Mouse (Mus musculus) testis, adult 2 months (tissue): ENCODE results near the gene Apol7e. TPM values are rescaled to one million over a fixed set of nuclear protein-coding genes. Genes with fewer than 3 reads are reported as not detected.
"Not testable (repeated sequence)": the region's sequence is repeated elsewhere in the genome, so short reads cannot be mapped to it uniquely, and the experiment has no call there.

ENCODE experiments used
- H3K27ac ChIP-seq: fragments of 200-500 bp; 2 replicates; pipeline ENCODE4 v1.5.1; 2012; ENCODE audit warnings: low read depth, low read length; ENCODE audit not compliant: control insufficient read depth, insufficient read depth
- H3K27me3 ChIP-seq: fragments of 200-500 bp; 2 replicates; pipeline ENCODE4 v1.6.1; 2012; ENCODE audit warnings: mild to moderate bottlenecking, low read length, moderate library complexity; ENCODE audit not compliant: control insufficient read depth, insufficient read depth
- H3K36me3 ChIP-seq: fragments of 200-500 bp; 2 replicates; pipeline ENCODE4 v1.6.1; 2012; ENCODE audit warnings: mild to moderate bottlenecking, low read length; ENCODE audit not compliant: control insufficient read depth, insufficient read depth
- H3K4me1 ChIP-seq: fragments of 200-500 bp; 2 replicates; pipeline ENCODE4 v1.6.1; 2012; ENCODE audit warnings: low read length; ENCODE audit not compliant: control insufficient read depth, insufficient read depth
- H3K4me3 ChIP-seq: fragments of 200-500 bp; 2 replicates; pipeline ENCODE4 v1.5.1; 2012; ENCODE audit warnings: low read depth, mild to moderate bottlenecking, low read length, moderate library complexity, mixed read lengths; ENCODE audit not compliant: control insufficient read depth
- CTCF ChIP-seq: fragments of 200-500 bp; IDR thresholded peaks from 2 replicates; pipeline ENCODE4 v1.5.1; 2012; ENCODE audit warnings: low read depth, mild to moderate bottlenecking, inconsistent platforms, low read length, moderate library complexity; ENCODE audit not compliant: control insufficient read depth, insufficient read depth, insufficient replicate concordance
- polyA plus RNA-seq: library from polyadenylated mRNA; depleted of rRNA; stranded (reverse); fragments of >200 nt; gene quantifications from 2 replicates; pipeline ENCODE4 v1.2.3, GENCODE M21; 2012; rRNA removed

The Apol7e gene
- polyA plus RNA-seq, result not detected in 2 replicates

- not testable (repeated sequence) for H3K36me3 ChIP-seq, H3K4me3 ChIP-seq, H3K4me1 ChIP-seq, H3K27ac ChIP-seq, H3K27me3 ChIP-seq
These were observed at the start of gene Apol7e for GRCm38 (mm10) chr15:77698656-77699055. Gene Apol7e (plus strand): TSS chr15:77698857.

- not testable (repeated sequence) for H3K4me1 ChIP-seq, H3K36me3 ChIP-seq, H3K27ac ChIP-seq, H3K27me3 ChIP-seq, H3K4me3 ChIP-seq
These were observed 47.5 kb upstream of the Apol7e start for GRCm38 (mm10) chr15:77651143-77651542.

DNA sequence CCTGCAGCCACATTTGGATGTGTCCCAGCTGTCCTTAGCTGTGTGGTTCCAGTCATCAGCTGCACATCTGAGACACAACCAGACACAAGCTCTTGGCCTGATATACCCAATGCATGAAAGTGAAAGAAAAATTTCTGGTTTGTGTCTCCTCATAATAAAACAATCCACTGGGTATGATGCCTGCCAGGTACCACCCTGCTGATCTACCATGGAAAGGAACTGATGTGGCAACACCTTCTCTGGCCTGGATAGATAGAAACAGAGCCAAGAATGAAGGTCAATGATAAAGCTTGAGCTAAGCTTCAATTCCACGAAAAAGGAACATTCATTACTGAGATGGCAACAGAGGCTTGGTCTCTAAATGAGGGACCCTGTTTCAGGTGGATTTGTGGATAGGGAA is 38.9 kb upstream of the Apol7e start:
- H3K4me3 ChIP-seq, H3K27me3 ChIP-seq, H3K27ac ChIP-seq, H3K4me1 ChIP-seq, H3K36me3 ChIP-seq: not testable (repeated sequence)

DNA sequence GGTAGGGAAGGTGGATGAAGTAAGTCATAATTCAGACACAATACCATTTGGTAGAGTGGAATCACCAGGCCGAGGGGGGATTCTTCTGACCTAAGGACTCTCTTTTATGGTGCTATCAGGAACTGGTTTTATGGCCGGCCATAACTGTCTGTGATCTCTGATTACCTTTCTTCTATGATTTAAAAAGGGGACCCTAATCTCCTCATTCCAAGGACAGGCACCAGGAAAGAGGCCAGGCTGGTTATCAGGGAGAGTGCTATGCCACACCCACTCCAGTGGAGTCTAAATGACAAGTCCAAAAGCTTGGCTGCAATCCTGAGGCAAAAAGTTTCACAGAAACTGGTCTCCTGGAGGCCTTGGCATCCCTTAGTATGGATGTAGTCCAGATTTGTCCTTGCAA is 36.8 kb upstream of the Apol7e start:
- not testable (repeated sequence) for H3K36me3 ChIP-seq, H3K27me3 ChIP-seq, H3K4me3 ChIP-seq, H3K27ac ChIP-seq, H3K4me1 ChIP-seq

DNA sequence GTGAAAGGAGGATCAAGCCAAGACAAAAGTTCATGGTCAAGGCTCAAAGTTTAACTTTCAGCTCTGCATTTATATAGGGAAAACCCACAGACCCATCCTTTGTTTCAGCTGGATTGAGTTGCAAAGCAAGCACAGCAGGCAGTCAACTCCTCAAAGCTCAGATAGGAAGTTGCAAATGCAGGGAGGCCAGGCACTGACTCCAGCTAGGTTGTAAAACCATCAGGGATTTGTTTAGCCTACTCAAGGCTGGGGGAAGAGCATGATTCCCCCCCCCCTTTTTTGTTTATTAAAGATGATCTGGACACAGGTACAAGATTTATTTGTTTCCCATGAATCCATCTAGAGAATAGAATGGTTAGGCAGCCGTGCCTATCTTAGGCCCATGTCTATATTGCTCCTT is 24.6 kb upstream of the Apol7e start:
- not testable (repeated sequence) for H3K4me1 ChIP-seq, H3K27ac ChIP-seq, H3K4me3 ChIP-seq, H3K36me3 ChIP-seq, H3K27me3 ChIP-seq

- H3K27me3 ChIP-seq, H3K36me3 ChIP-seq, H3K4me3 ChIP-seq, H3K27ac ChIP-seq, H3K4me1 ChIP-seq: not testable (repeated sequence)
- TF ChIP-seq CTCF, result peak; percentile 32; the same call in 1 of the 2 replicates
These were observed 14.7 kb upstream of the Apol7e start for GRCm38 (mm10) chr15:77683944-77684343.

GRCm38 (mm10) chr15:77691532-77692311 is 6.9 kb upstream of the Apol7e start:
- H3K4me1 ChIP-seq, H3K27me3 ChIP-seq, H3K27ac ChIP-seq, H3K4me3 ChIP-seq, H3K36me3 ChIP-seq: not testable (repeated sequence)

DNA sequence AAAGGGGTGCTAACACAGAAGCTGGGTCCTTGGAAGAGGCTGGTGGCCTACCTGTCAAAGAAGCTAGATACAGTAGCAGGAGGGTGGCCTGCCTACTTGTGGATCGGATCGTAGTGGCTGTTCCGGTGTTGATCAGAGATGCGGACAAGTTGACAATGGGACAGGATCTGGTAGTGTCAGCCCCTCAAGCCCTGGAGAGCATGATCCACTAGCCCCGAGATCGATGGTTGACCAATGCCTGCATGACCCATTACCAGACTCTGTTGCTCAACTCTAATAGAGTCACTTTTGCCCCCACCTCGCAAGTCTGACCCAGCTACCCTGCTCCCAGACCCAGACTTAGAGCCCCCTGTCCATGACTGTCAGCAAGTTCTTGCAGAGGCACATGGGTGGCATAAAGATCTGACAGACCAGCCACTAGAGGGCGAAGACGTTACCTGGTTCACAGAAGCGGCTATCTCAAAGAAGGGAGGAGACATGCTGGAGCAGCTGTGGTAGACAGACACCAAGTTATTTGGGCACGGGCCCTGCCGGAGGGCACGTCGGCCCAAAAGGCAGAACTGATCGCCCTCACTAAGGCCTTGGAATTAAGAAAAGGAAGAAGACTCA is 3.9 kb upstream of the Apol7e start:
- H3K4me1 ChIP-seq, H3K36me3 ChIP-seq, H3K4me3 ChIP-seq, H3K27ac ChIP-seq, H3K27me3 ChIP-seq: not testable (repeated sequence)
- peak; percentile 8; the same call in 1 of the 2 replicates for TF ChIP-seq CTCF

DNA sequence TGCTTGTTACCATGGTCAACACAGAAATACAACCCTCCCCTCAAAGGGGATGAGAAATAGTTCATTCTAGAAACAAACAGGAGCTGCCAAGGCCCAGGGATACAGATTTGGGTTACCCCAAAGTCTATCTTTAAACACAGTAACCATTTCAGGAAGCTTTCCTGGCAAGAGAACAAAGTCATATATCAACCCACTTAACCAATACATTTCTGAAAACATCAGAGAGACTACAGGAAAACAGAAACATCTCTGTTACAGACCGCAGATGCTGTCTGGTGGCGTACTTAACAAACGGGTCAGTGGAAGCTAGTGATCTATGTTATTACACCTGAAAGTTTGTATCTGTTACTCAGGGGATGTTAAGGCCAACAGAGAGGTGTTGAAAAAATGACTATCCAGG is 6.6 kb downstream of the Apol7e start:
- H3K27me3 ChIP-seq, H3K27ac ChIP-seq, H3K36me3 ChIP-seq, H3K4me1 ChIP-seq, H3K4me3 ChIP-seq: not testable (repeated sequence)

DNA sequence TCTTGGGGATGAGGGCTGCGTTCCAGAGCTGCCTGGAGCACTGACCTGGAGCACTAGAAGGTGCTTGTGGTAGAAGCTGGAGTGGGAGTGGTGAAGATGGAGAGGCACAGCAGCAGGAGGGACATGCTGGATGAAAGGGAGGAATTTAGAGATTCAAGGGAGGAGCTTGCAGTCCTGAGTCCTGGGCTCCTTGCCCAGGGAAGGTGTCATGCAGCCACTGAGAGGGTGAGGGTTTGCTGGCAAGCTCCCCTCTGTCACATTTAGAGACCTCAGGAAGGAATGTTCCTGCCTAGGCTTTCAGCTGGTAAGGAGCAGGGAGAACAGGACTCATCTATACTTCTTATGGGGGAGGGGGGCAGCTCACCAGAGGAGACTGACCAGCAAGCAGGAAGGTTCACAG is 10.3 kb downstream of the Apol7e start:
- not testable (repeated sequence) for H3K27me3 ChIP-seq, H3K4me3 ChIP-seq, H3K27ac ChIP-seq, H3K36me3 ChIP-seq, H3K4me1 ChIP-seq

DNA sequence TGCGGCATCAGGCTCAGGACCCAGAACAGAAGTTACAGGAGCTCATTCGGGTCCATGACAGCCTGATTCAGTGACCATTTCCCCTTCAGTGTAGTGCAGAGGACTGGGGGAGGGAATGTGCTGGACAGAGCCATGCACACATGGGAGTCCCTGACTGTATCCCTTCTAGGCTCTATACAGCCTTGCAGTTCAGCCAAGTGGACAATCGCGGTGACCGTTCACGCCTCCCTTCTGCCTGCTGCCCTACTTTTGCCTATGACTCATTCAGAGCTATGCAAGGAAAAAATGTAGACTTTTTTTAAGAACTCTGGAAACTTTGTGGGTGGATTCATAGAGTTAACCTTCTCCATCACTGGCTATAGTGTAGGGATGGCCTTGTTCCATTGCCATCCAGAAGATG is 19.6 kb downstream of the Apol7e start:
- not testable (repeated sequence) for H3K4me3 ChIP-seq, H3K4me1 ChIP-seq, H3K27ac ChIP-seq, H3K36me3 ChIP-seq, H3K27me3 ChIP-seq

- not testable (repeated sequence) for H3K36me3 ChIP-seq, H3K4me1 ChIP-seq, H3K27ac ChIP-seq, H3K27me3 ChIP-seq, H3K4me3 ChIP-seq
These were observed 22.9 kb downstream of the Apol7e start for GRCm38 (mm10) chr15:77721509-77721908.
